Mouse (Mus musculus) left cerebral cortex, postnatal 10 days (tissue): Measurements from ENCODE around the gene Vps41. TPM values are rescaled to one million over a fixed set of nuclear protein-coding genes. Genes with fewer than 3 reads are reported as not detected.
A peak's percentile ranks its signal among the peaks of the same experiment; 100 is the strongest.

Source experiments
- DNase-seq, 2 experiments: peaks; one replicate each; pipeline ENCODE4 v3.0.0; 2021 to 2022; ENCODE audit warnings: low spot score in 2 of 2, mixed read lengths in 1 of 2; ENCODE audit errors: extremely low spot score in 1 of 2
- intact Hi-C: fragments of 180-260 bp; cut with DNase I; formaldehyde crosslinking; loops from one replicate; pipeline ENCODE4 v1.15.1; 2025
- total RNA-seq, 2 experiments: library from RNA; stranded (reverse); gene quantifications; 2 replicates each; pipeline ENCODE4 v1.2.3; 2021

Vps41 gene
- total RNA-seq, 2 experiments from 2014 or later: 136 to 137 TPM

DNA sequence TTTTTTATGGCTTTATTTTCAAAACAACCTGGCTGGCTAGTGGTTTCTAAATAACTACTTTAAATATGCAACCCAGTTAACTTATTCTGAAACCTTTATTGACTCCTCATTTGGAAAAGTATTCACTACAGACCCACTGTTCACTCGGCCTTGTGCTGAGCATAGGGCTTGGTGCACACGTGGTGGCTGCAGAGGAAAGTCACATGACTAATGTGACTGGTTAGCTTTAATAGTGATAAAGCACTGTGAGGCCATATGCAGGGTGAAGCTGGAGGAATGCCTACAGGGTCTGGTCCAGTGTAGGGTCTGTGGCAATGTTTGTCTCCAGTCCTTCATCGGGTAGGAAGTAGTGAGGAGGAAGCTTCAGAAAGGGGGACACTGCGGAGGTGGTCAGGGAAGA lies 134.1 kb downstream of the Vps41 start:
- intact Hi-C loops: no loop called here
- DNase-seq: no peak

DNA sequence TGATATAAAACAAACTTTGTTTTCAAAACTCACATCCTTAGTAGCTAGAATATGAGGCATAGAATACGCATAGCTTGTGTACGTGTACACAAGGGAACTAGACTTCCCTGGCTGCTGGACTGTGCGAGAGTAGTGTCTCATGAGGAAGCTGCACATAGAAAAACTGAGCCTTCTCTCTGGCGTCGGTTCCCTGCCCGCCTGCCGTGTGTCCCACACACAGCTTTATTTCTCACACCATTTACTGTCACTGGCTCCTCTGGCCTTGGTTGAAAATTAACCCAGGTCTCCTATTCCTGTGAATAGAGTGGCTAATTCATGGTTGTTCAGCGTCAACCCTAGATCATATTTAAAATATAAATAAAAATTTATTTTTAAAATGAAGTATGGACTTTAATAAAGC lies 135.6 kb downstream of the Vps41 start:
- intact Hi-C loops: no loop called here
- DNase-seq: no peak

DNA sequence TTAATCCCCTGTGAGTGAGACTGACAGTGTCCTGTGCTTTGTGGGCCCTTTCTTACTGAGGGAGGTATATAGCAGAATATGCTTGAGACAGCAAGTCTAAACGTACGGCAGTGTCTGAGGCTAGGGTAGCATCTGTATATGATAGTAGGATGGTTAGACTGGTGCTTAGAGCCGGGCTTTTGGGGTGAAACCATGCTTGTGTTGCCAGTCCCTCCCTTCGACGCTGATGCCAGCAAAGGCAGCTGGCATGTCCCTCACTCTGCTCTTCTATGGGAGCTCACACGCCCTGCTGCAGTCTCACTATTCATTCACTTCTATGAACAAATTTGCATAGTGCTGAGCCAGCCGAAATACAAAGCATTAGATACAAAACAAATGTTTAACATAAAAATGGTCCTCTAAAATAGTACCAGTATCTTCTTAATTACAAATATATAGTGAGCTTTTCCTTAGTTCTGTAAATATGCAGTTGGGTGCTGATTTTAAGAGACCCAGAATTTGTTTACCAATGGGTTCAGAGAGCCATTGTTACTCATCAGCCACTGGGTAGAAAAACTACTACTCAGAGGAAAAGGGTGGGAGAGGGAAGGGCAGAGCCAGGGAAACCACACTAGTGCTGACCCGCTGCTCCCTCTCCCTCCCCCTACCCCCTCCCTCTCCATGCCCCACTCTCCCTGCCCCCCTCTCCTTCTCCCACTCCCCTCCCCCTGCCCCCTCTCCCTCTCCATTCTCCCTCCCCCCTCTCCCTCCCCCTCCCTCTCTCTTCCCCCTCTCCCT lies 139.1 kb downstream of the Vps41 start:
- peak in 1 of 2 experiments; percentile 29 for DNase-seq
- intact Hi-C loops: no loop called here

DNA sequence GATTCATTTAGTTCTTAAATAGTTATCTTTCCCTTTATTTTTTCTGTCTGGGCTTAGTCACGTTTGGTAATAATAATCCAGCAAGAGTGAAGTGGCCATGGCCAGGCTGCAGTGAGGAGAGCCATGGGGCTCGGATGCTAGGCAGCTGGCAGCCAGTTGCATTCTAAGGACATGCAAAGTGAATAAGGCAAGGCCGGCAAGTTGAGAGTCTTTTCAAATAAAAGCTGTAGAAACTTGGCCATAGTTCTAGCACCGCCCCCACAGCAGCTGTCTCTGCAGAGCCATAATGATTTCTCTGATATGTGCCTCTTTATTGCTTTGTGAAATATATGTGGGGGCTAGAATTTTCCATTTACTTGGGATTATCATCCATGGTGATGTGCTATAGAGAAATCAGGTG lies 141.1 kb downstream of the Vps41 start:
- DNase-seq: peak; percentile 50 to 69
- intact Hi-C loops: no loop called here

DNA sequence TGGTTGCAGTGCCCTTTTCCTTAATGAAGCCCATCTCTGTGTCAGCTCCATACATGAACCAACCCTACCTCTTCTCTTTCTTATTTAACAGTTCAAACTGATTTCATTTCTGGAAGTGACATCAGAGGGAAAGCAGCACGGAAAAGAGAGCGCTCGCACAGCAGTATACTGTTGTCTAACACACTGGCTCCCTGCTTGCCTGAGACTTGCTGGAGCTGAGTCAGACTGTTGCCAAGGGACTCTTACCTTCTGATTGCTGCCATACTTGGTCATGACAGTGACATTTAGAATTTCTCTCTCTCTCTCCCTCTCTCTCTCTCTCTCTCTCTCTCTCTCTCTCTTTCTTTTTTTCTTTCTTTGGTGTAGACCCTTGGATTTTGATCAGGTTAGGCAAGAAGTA lies 142.3 kb downstream of the Vps41 start:
- no peak for DNase-seq
- intact Hi-C loops: no loop called here

DNA sequence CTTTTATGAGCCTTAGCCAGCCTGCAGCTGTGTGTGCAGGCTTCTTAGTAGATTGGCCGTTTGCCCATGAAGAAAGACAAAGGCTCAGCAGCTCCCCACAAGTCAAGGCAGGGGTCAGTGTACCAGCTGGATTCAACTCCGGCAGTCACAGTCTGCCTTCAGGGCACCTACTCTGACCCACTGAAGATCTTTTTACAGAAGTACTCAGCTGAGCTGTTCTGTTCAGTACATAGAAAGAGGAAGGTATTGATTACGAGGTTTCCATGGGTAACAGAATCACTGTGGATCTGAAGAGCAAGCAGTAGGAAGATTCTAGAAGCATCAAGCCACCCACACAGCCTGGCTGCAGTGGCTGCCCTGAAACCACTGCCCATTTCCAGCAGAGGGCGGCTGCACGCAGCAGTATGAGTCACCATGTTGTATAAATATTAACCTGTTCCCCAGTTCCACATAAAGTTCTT lies 151.0 kb downstream of the Vps41 start:
- DNase-seq: peak; percentile 36 to 47
- intact Hi-C loops: loop anchor here (5.0 kb wide), 1 partner anchor 239 kb away; no protein-coding TSS in a partner anchor

DNA sequence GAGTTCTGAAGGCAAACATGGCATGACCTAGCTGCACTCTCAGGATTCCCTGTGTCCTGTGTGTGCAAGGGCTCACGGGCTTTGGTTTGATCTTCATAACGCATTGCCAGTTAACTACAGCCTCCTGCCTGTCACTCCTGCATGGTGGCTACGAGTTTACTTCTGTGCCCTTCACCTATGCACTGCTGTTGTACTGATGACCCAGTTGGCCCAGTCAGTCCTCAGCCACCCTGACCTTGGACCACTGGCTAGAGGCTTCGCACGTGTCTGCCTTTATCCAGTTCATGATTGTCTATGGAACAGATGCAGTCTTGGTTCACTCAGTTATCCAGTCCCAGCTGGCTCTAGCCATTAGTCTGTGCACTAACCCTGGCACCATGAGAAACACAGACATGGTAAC lies 151.7 kb downstream of the Vps41 start:
- DNase-seq: no peak
- intact Hi-C loops: loop anchor here (5.0 kb wide), 1 partner anchor 238 kb away; no protein-coding TSS in a partner anchor

DNA sequence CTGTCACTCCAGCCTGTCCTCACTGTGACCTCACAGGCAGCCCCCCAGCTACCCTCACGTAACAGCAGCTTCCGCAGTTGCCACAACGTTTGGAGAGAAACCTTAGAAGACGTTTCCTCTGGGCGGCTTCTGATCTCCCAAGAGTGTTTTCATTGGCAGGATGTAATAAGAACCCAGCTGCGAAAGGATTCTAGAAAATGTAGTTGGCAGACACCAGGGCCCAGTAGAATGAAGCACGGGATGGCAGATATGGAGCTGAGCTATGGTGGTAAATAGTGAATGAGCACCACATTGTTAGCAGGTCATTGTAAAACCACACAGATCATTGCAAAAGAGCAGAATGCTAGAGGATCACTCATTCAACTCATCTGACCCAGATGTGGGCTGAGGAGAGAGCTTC lies 158.2 kb downstream of the Vps41 start:
- no peak for DNase-seq
- intact Hi-C loops: no loop called here

DNA sequence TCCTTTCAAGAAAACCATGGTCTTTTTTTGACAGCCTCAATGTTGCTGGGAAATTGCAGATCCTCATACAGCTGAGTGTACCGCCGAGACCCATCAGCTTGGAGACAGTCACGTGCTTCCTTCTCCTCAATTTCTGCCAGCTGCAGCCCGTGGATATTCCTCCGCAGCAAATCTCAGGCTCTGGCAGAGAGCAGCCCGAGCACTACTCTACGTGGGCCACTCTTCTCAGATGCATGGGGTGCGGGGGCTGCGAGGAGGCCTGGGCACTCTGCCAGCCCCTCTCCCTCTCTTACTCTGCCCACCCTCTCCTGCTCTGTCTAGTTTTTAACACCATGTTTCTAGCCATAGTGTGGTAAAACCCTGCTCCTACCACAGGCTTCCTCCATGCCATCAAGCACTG lies 175.8 kb downstream of the Vps41 start:
- intact Hi-C loops: no loop called here
- peak in 1 of 2 experiments; percentile 57 for DNase-seq

DNA sequence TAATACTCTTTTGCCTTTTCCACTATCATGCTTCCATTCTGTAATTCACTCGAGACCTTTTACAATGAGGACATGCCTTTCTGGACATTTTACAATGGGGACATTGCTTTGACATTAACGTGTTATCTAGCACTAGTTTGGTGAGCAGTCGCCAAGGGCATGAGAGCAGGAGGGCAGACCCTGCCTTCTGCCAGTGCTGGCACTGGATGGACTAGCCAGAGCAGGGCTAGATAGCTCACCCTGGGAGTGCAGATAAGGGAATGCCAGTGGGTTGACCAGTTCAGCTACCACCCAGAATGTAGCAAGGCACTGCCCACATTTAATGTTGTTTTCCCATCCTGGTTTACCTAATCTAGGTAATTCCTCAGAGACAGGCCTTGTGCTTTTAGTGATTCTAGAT lies 179.7 kb downstream of the Vps41 start:
- intact Hi-C loops: no loop called here
- DNase-seq: no peak

DNA sequence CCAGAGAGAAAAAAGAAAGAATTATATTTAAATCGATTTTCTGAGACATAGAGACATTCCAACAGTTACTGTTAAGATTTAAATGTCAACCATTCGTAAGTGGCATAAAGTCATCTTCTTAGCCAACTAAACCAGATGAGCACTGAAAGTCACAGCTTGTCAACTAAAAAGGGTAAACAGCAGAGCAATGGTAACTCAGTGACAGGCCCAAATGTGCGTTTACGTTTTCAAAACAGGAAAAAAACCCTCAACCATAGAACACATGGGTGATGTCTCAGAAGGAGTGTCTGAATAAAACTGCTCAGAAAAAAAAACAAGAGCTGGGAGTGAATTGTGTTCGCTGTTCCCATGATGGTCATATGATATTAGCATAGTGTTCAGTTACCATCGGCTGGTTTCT lies 186.5 kb downstream of the Vps41 start:
- intact Hi-C loops: no loop called here
- DNase-seq: no peak

DNA sequence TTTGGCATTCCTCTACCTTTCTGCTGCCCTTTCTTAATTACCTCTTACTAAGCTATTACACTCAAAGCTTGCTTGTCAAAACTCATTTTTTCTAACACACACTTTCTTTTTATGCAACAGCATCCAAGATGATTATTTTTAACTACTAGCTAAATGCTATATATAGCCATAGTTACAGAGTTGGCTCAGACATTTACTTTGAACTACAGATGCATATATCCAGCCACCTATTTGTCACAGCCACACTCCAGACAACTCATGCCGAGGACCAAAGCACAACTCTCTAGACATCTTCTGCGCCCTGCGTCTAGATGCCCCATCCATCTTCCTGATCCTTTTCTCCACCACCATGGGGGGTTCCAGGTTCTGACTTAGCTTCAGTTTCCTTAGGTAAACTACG lies 197.7 kb downstream of the Vps41 start:
- intact Hi-C loops: no loop called here
- DNase-seq: no peak

Other genes starting within 250 kb of the Vps41 start
- 100 to 1,000 TPM; 246 to 247 TPM for gene Amph, start 230.9 kb downstream of the Vps41 start, total RNA-seq